Mouse (Mus musculus) sigmoid colon, adult 10 weeks (tissue): ENCODE data around the gene Sestd1. TPM values are rescaled to one million over a fixed set of nuclear protein-coding genes. Genes with fewer than 3 reads are reported as not detected.

ENCODE experiments used
- polyA plus RNA-seq: library from polyadenylated mRNA; stranded (reverse); fragments of 350-450 nt; fragmentation: Illumina TruSeq; extraction: RNeasy Lipid Tissue Mini Kit (QIAGEN cat#74804); gene quantifications from one replicate; pipeline ENCODE4 v1.2.3, GENCODE M21; 2014; ENCODE audit warnings: low read depth, low replicate concordance

Gene Sestd1
- 35.6 TPM for polyA plus RNA-seq

DNA sequence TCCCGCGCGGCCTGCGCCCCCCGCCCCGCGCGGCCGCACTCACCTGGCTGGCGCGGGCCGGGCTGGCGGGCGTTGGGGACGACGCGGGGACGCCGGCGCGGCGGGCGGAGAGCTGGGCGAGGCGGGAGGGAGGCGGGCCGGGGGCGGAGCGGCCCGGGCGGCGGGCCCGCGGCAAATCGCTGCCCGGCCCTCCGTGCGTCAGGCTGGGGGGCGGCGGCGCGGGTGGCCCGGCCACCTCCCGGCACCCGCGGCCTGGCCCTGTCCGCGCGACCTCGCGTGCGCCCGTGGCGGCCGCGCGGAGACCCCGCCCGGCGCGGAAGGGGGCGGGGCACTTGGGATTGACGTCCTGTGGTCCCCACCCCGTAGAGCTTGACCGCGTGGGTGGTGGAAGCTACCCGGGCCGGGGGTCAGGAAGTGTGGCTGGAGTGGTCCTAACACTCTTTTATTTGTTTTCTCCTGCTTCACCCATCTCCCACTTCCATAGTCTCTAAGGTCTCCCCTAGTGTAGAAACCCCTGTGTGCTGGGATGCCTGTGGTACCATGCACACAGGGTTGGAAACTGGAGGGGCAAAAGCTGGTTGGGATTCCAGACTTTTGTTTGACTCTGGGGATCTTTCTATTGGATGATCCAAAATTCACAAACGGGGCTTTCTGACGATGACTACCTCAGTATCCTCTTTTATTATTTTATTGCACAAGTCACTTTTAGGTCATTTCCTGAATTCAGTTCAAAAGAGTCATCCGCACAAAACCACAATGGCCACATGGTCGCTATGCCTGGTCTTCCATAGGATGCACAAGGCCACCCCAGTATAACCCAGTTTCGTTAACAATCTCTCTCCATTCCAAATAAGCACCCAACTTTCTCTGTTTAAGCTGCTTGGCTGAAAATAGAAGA lies at the start of gene Sestd1:
TSS of gene Sestd1 (minus strand) at position 81 of the 898 bp plus-strand sequence.

DNA sequence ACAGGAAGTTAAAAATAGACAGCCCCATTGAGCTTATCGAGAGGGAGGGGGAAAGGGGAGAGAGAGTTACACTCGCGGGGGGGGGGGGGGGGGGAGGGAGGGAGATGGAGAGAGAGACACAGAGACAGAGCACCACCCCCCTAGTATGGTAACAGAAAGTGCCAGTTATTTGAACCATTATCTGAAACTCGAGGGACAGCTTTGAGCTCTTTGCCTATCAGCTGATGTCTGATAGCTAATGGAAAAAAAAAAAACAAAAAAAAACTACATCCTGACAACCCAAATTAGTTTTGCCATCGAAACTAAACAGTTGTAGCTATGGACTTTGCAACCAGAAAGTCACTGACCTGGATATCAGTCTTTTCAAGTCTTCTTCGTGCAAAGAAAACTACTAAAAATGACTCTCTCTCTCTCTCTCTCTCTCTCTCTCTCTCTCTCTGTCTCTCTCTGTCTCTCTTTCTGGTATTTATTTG lies 109.7 kb downstream of the Sestd1 start, which contains the start of gene Ccdc141:
TSS of gene Ccdc141 (minus strand) at position 4 of the 473 bp plus-strand sequence.

Other genes with a start within 250 kb of the Sestd1 start
- gene Ccdc141, start 110.0 kb downstream of the Sestd1 start, polyA plus RNA-seq = 5.5 TPM